Mouse (Mus musculus) left cerebral cortex, postnatal 10 days (tissue): Measurements from ENCODE around the gene Atn1. TPM values are rescaled to one million over a fixed set of nuclear protein-coding genes. Genes with fewer than 3 reads are reported as not detected.

Experiments
- DNase-seq, 2 experiments: peaks; one replicate each; pipeline ENCODE4 v3.0.0; 2021 to 2022; ENCODE audit warnings: low spot score in 2 of 2, mixed read lengths in 1 of 2; ENCODE audit errors: extremely low spot score in 1 of 2
- intact Hi-C: fragments of 180-260 bp; cut with DNase I; formaldehyde crosslinking; loops from one replicate; pipeline ENCODE4 v1.15.1; 2025
- total RNA-seq, 2 experiments: library from RNA; stranded (reverse); gene quantifications; 2 replicates each; pipeline ENCODE4 v1.2.3; 2021

Gene Atn1
- total RNA-seq, 2 experiments from 2014 or later: 156 to 158 TPM

- DNase-seq: no peak
- intact Hi-C loops: no loop called here
Observed at GRCm38 (mm10) chr6:124770013-124770412, 13.7 kb upstream of the Atn1 start.

DNA sequence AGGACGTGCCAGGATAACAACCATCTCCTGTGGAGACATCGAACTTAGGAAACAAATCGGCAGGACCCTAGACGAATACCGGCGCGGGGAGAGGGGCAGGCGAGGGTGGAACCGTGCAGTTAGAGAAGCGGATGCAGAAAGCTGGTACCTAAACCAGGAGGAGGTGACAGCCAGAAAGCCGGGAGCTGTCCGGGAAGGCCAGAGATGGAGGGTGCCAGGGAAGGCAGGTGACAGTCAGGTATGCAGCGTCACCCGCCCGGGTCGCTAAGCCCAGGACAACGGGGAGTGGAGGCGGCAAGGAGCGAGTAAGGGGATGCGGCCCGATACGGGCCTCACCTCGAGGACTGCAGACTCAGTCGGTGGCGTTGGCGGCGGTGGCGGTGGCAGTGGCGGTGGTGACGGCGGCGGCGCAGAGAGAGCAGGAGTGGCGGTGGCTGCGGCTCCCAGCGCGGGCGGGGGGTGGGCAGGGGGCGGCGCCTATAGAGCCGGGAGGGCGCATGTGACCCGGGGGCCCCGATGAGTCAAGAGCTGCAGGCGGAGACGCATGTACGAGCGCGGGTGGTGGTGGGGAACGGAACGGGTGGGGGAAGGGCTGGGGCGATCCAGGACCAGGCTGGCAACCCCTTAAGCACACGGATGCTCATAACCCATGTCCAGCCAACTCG is 12.9 kb upstream of the Atn1 start, which contains the start of gene Eno2:
Gene Eno2, minus strand, starts transcription at position 573 of the 665 bp plus-strand sequence.
- DNase-seq: peak; percentile 63 to 88
- intact Hi-C loops: no loop called here

DNA sequence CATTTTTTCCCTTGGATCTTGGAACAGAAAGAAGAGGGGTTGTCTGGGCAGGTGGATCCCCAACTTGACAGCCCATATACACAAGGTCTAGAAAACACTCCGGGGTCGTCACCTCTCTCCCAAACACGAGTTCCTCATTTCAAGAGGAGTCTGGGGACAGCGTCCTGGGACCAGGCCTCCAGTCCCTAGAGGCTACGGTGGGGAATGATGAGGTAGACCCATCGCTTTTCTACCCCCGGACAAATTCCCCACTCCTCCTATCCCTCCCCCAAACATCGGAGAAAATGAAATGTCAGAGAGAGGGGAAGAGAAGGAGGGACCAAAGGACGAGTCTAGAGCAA is 12.3 kb upstream of the Atn1 start:
- intact Hi-C loops: no loop called here
- no peak for DNase-seq

- peak in 1 of 2 experiments; percentile 72 for DNase-seq
- intact Hi-C loops: no loop called here
Observed at GRCm38 (mm10) chr6:124767920-124768703, 11.8 kb upstream of the Atn1 start.

GRCm38 (mm10) chr6:124767536-124767919 is 11.2 kb upstream of the Atn1 start:
- DNase-seq: peak in 1 of 2 experiments; percentile 22
- intact Hi-C loops: no loop called here

GRCm38 (mm10) chr6:124765951-124766350 is 9.6 kb upstream of the Atn1 start:
- intact Hi-C loops: no loop called here
- DNase-seq: no peak

- intact Hi-C loops: loop anchor here (5.0 kb wide), 1 partner anchor 48 kb away; the partner anchor contains the start of gene Spsb2
- DNase-seq: peak; percentile 54 to 89
Observed at GRCm38 (mm10) chr6:124759259-124759658, 2.9 kb upstream of the Atn1 start.

DNA sequence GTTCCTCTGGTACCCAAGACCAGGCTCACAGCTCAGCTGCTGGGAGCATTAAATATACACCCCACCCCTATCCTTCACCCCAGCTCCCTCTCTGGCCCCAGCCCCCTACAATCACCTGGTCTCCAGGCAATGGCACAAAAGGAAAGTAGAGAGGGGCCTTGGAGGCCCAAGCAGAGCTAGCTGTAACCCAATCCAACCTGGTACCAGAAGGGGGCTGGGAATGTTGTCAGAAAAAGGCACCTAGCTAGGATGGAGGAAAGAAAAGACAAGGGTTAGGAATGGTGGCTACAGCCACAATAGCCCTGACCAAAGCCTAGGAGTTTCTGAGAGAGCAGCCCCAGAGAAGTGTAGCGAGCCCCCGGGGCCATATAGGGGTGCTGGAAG is 2.5 kb upstream of the Atn1 start:
- intact Hi-C loops: loop anchor here (5.0 kb wide), 1 partner anchor 48 kb away; the partner anchor contains the start of gene Spsb2
- no peak for DNase-seq

DNA sequence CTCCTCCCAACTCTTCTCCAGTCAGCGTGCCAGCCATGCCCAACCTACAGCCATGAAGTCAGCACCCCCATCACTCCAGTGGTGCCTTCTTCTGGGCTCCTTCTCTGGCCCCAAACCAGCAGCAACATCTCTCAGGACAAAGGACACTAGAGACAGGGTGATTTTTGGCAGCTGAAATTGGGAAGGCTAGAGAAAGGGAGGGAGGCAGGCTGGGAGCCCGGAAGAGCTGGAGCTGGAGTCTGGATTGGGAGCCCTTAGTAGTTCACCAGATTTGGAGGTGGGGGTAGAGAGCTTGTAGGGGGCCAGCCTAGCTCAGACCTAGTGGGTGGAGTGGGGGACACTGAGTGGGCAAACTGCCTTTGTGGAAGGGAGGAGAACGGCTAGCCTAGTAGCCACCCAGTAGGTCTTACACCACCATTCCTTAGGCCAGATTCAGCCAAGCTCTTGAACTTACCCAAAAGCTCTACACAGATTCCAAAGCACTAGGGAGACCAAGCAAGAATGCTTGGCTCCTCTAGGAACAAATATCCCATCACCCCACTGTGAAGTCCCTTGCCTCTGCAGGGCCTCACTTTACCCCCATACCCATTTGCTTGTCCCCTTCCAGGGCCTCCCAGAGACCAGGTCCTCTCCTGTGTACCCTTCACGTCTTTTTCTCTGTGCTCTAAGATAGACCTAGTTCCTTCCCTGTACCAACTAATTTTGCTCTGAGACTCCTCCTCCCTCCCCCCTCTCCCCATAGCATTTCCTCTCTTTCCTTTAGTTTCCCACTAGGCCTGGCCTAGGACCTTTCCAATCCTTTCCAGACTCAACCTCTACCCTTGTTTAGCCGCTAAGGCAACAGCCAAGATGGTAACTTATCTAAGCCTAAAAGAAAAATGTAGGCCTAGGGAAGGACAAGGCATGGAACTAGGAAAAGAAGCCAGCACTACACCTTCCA is 1.9 kb upstream of the Atn1 start:
- intact Hi-C loops: loop anchor here (5.0 kb wide), 1 partner anchor 49 kb away; the partner anchor contains the start of gene Spsb2
- peak; percentile 54 to 67 for DNase-seq

GRCm38 (mm10) chr6:124757351-124757880 is 1.1 kb upstream of the Atn1 start:
- no peak for DNase-seq
- intact Hi-C loops: loop anchor here (5.0 kb wide), 1 partner anchor 50 kb away; the partner anchor contains the start of gene Spsb2

DNA sequence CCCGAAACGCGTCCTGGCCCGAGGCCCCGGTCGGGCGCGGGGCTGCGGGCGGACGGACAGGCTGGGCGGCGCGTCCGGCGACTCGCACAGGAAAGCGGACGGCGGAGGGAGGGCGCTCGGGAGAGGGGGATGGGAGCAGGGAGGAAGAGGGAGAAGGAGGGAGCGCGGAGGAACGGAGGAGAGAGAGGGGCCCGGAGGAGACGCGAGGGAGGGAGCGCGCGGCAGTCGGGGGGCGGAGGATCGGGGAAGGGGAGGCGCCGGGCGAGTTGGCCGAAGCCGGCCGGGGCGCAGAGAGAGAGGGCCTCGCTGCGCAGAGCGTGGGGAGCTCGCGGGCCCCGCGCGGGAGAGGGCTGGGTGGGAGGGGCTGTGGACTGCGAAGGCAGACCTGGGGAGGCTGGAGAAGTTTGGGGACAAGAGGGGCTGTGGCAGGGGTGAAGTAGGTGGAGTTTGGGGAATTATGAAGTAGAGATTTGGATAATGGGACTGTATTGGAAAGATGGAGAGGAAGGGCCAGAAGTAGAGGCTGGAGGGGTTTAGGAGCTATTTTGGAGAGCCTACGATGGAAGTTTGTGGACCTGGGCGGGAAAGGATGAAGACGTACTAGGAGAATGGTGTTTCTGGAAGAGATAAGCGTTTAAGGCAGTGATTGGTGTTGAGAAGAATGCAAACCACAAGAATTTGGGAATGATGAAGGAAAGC is 477 bp upstream of the Atn1 start:
- peak; percentile 70 to 94 for DNase-seq
- intact Hi-C loops: loop anchor here (5.0 kb wide), 1 partner anchor 50 kb away; the partner anchor contains the start of gene Spsb2

DNA sequence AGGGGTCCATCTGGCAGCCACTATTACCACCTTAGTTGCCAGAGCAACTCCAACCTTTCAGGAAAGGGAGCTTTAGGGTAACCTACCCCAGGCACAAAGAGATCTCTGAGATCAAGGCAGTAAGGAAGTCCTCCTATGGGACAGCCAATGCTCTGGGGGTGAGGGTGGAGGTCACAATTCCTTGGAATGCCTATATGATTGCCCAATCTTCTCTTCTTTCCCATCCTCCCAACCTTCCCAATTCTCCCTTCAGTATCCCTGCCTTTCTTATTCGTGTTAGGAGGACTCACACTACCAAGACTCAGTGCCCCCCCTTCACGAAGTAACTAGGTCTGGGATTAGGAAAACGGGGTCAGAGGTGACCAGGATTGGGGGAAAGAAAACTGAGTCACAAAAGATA is 1.0 kb downstream of the Atn1 start:
- DNase-seq: no peak
- intact Hi-C loops: loop anchor here (5.0 kb wide), 1 partner anchor 52 kb away; the partner anchor contains the start of gene Spsb2

DNA sequence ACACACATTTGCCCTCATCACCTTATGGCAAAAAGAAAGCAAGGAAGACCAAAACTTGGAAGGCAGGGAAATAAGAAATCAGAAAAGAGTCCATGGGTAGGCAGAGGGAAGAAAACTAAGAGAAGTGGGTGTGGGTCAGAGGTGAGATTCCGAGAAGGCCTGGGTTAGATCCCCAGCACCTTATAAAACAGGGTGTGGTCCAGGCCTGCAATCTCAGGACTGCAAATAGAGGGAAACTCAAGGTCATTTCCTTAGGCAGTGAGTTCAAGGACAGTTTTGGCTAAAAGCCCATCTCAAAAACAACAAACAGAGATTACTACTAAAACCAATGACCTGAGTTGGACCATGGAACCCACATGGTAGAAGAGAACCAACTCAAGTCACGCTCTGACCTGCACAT is 2.5 kb downstream of the Atn1 start:
- no peak for DNase-seq
- intact Hi-C loops: no loop called here

- no peak for DNase-seq
- intact Hi-C loops: no loop called here
Observed at GRCm38 (mm10) chr6:124750405-124750804, 5.9 kb downstream of the Atn1 start.

GRCm38 (mm10) chr6:124746654-124747632 is 9.4 kb downstream of the Atn1 start:
- intact Hi-C loops: no loop called here
- peak in 1 of 2 experiments; percentile 29 for DNase-seq

- intact Hi-C loops: no loop called here
- peak in 1 of 2 experiments; percentile 36 for DNase-seq
Observed at GRCm38 (mm10) chr6:124746296-124746605, 10.1 kb downstream of the Atn1 start.
